Comparison of ENCODE assay signal across 16 mouse cellular contexts in genomic region chr11:119523392-119523791, GRCm38 (mm10). TPM values are rescaled to one million over a fixed set of nuclear protein-coding genes. Genes with fewer than 3 reads are reported as not detected.
"Had no signal": no experiment of that assay in that cellular context is flagged by ENCODE, and none has a peak within 500 bp of the region (broad histone marks: within the 10 kb centered on the region; RNA-seq: fewer than 3 reads in every experiment).

No protein-coding gene starts in this region.

- H3K27ac ChIP-seq: liver, embryonic 15.5 days; macrophage; midbrain, embryonic 13.5 days; midbrain, embryonic 15.5 days; neural tube, embryonic 12.5 days; stomach, embryonic 15.5 days; stomach, postnatal 0 days had no signal

- ATAC-seq: liver, postnatal 0 days; midbrain, embryonic 15.5 days had no signal

- H3K4me1 ChIP-seq: neural tube, embryonic 12.5 days had no signal

- H3K9me3 ChIP-seq: liver, embryonic 15.5 days; midbrain, embryonic 15.5 days; neural tube, embryonic 12.5 days; stomach, embryonic 15.5 days had no signal

- H3K4me3 ChIP-seq: liver, embryonic 15.5 days; midbrain, embryonic 13.5 days; midbrain, embryonic 15.5 days; neural tube, embryonic 12.5 days; stomach, embryonic 15.5 days had no signal

- H3K4me2 ChIP-seq: liver, embryonic 15.5 days; lung, embryonic 14.5 days; midbrain, embryonic 11.5 days; midbrain, embryonic 13.5 days; midbrain, embryonic 15.5 days; neural tube, embryonic 12.5 days; stomach, embryonic 15.5 days had no signal

- H3K9ac ChIP-seq: liver, embryonic 15.5 days; liver, postnatal 0 days; lung, embryonic 14.5 days; midbrain, embryonic 13.5 days; midbrain, embryonic 15.5 days; neural tube, embryonic 12.5 days; stomach, embryonic 15.5 days had no signal

- H3K36me3 ChIP-seq: liver, embryonic 15.5 days; midbrain, embryonic 13.5 days; midbrain, embryonic 15.5 days; neural tube, embryonic 12.5 days; stomach, embryonic 15.5 days had no signal

- H3K27me3 ChIP-seq: midbrain, embryonic 13.5 days; midbrain, embryonic 15.5 days; neural tube, embryonic 12.5 days; stomach, embryonic 15.5 days had no signal

- DNase-seq: liver, postnatal 0 days; lung, embryonic 14.5 days; right cerebral cortex, postnatal 14 days; thymus, adult 2 months; thymus, postnatal 25 days; thymus, postnatal 4 days had no signal

RNA-seq across cellular contexts. Expression of gene Nptx1, which starts 24.2 kb away (rescaled TPM):
- total RNA-seq: megakaryocyte progenitor cell, adult 5-6 weeks; neutrophil, adult 5-6 weeks had no signal
- polyA plus RNA-seq: liver, embryonic 15.5 days; liver, postnatal 0 days had no signal
